Mouse (Mus musculus): ENCODE results near the gene Nacad.

- TF ChIP-seq MAX (IDR thresholded peaks at IDR 0.05): no peak
- TF ChIP-seq MYOD1 (IDR thresholded peaks at IDR 0.05; ENCODE audit: control insufficient read depth, insufficient read length, low read depth): no peak
- TF ChIP-seq CTCF (IDR thresholded peaks at IDR 0.05; ENCODE audit: control insufficient read depth, insufficient read depth, insufficient read length): no peak
- TF ChIP-seq USF1 (IDR thresholded peaks at IDR 0.05; ENCODE audit: low read depth): no peak
- no peak for TF ChIP-seq MYOG (IDR thresholded peaks at IDR 0.05; ENCODE audit: control insufficient read depth, extremely low read depth, insufficient read length)
- no peak for TF ChIP-seq FOSL1 (IDR thresholded peaks at IDR 0.05; ENCODE audit: insufficient read depth, low read length, poor library complexity, severe bottlenecking)
These were observed 6.7 kb downstream of the Nacad start for GRCm38 (mm10) chr11:6599011-6599681.
